Mouse (Mus musculus) MEL (cell line): Measurements from ENCODE around the gene Lrrc4. TPM values are rescaled to one million over a fixed set of nuclear protein-coding genes. Genes with fewer than 3 reads are reported as not detected.
A peak's percentile ranks its signal among the peaks of the same experiment; 100 is the strongest.

Experiments used
- DNase-seq: peaks from one replicate; pipeline ENCODE4 v3.0.0; 2011; ENCODE audit warnings: low read depth, low spot score
- H3K27ac ChIP-seq: 2 replicates; pipeline ENCODE4 v1.5.1; 2012; ENCODE audit warnings: low read depth, mild to moderate bottlenecking, control low read depth, low read length, moderate library complexity; ENCODE audit not compliant: control insufficient read depth
- H3K27me3 ChIP-seq, 2 experiments: fragments of 150-350 bp in 1 of 2; sonication (generic) in 1 of 2; 2 replicates each; pipeline ENCODE4 v1.6.1; 2012; ENCODE audit warnings: low read length in 2 of 2, mild to moderate bottlenecking in 2 of 2, improper control_type of control experiment in 1 of 2, moderate library complexity in 1 of 2; ENCODE audit not compliant: insufficient read depth in 2 of 2, control insufficient read depth in 1 of 2
- H3K36me3 ChIP-seq, 2 experiments: 2 replicates each; pipeline ENCODE4 v1.6.1; 2012 to 2014; ENCODE audit warnings: low read length in 2 of 2, improper control_type of control experiment in 1 of 2, inconsistent platforms in 1 of 2, mild to moderate bottlenecking in 1 of 2; ENCODE audit not compliant: insufficient read depth in 2 of 2, control insufficient read depth in 1 of 2
- H3K4me1 ChIP-seq, 2 experiments: fragments of 150-350 bp in 1 of 2; sonication (generic) in 1 of 2; 2 replicates each; pipeline ENCODE4 v1.6.1; 2012; ENCODE audit warnings: low read length in 2 of 2, improper control_type of control experiment in 1 of 2, mild to moderate bottlenecking in 1 of 2; ENCODE audit not compliant: insufficient read depth in 2 of 2, control insufficient read depth in 1 of 2
- H3K4me3 ChIP-seq, 2 experiments: fragments of 150-350 bp in 1 of 2; sonication (generic) in 1 of 2; 2 replicates each; pipeline ENCODE4 v1.5.1; 2012; ENCODE audit warnings: low read depth in 2 of 2, low read length in 2 of 2, mild to moderate bottlenecking in 2 of 2, moderate library complexity in 2 of 2, control low read depth in 1 of 2, improper control_type of control experiment in 1 of 2; ENCODE audit not compliant: control insufficient read depth in 1 of 2, insufficient read depth in 1 of 2
- H3K79me2 ChIP-seq: 2 replicates; pipeline ENCODE4 v1.6.1; 2012; ENCODE audit warnings: mild to moderate bottlenecking, low read length, moderate library complexity; ENCODE audit not compliant: control insufficient read depth, poor library complexity, insufficient read depth
- H3K9ac ChIP-seq: 2 replicates; pipeline ENCODE4 v1.6.1; 2012; ENCODE audit warnings: low read depth, mild to moderate bottlenecking, control low read depth, low read length, moderate library complexity; ENCODE audit not compliant: control insufficient read depth, poor library complexity, severe bottlenecking
- H3K9me3 ChIP-seq: fragments of 150-350 bp; sonication (generic); replicated peaks from 2 replicates; pipeline ENCODE4 v1.6.1; 2012; ENCODE audit warnings: mild to moderate bottlenecking, low read length, improper control_type of control experiment, moderate library complexity; ENCODE audit not compliant: insufficient read depth
- CHD1 ChIP-seq: IDR thresholded peaks from 2 replicates; pipeline ENCODE4 v1.6.1; 2012; ENCODE audit warnings: low read depth, mild to moderate bottlenecking, inconsistent platforms, low read length, improper control_type of control experiment
- CHD2 ChIP-seq: IDR thresholded peaks from 2 replicates; pipeline ENCODE4 v1.6.1; 2011; ENCODE audit warnings: low read length, improper control_type of control experiment
- CTCF ChIP-seq, 3 experiments: IDR thresholded peaks in 2 of 3; conservative IDR thresholded peaks in 1 of 3; 2 replicates each; pipeline ENCODE4 v1.5.1; 2011 to 2012; ENCODE audit warnings: low read length in 3 of 3, low read depth in 2 of 3, mild to moderate bottlenecking in 2 of 3, improper control_type of control experiment in 1 of 3, inconsistent platforms in 1 of 3, mixed read lengths in 1 of 3, moderate library complexity in 1 of 3; ENCODE audit not compliant: control insufficient read depth in 1 of 3, insufficient read depth in 1 of 3, poor library complexity in 1 of 3, severe bottlenecking in 1 of 3
- E2F4 ChIP-seq: IDR thresholded peaks from 2 replicates; pipeline ENCODE4 v1.6.1; 2011; ENCODE audit warnings: low read depth, low read length, improper control_type of control experiment, borderline replicate concordance
- ELF1 ChIP-seq: IDR thresholded peaks from 2 replicates; pipeline ENCODE4 v1.6.1; 2014; ENCODE audit warnings: low read depth, mild to moderate bottlenecking, inconsistent platforms, low read length, improper control_type of control experiment, moderate library complexity
- EP300 ChIP-seq, 2 experiments: IDR thresholded peaks; 2 replicates each; pipeline ENCODE4 v1.6.1; 2011; ENCODE audit warnings: improper control_type of control experiment in 2 of 2, low read length in 2 of 2, low read depth in 1 of 2, mild to moderate bottlenecking in 1 of 2
- ETS1 ChIP-seq: IDR thresholded peaks from 2 replicates; pipeline ENCODE4 v1.6.1; 2012; ENCODE audit warnings: low read depth, mild to moderate bottlenecking, inconsistent platforms, low read length, improper control_type of control experiment, moderate library complexity
- GABPA ChIP-seq: IDR thresholded peaks from 2 replicates; pipeline ENCODE4 v1.6.1; 2012; ENCODE audit warnings: low read depth, mild to moderate bottlenecking, inconsistent platforms, low read length, improper control_type of control experiment, moderate library complexity
- GATA1 ChIP-seq: IDR thresholded peaks from 2 replicates; pipeline ENCODE4 v1.6.1; 2011; ENCODE audit warnings: low read depth, low read length, improper control_type of control experiment
- HCFC1 ChIP-seq: IDR thresholded peaks from 2 replicates; pipeline ENCODE4 v1.6.1; 2012; ENCODE audit warnings: low read depth, mild to moderate bottlenecking, inconsistent platforms, low read length, improper control_type of control experiment, moderate library complexity
- JUND ChIP-seq: IDR thresholded peaks from 2 replicates; pipeline ENCODE4 v1.6.1; 2011; ENCODE audit warnings: low read depth, mild to moderate bottlenecking, improper control_type of control experiment, low read length
- KAT2A ChIP-seq: conservative IDR thresholded peaks from 2 replicates; pipeline ENCODE4 v1.6.1; 2012; ENCODE audit warnings: low read depth, low read length, improper control_type of control experiment, inconsistent platforms
- MAFK ChIP-seq: IDR thresholded peaks from 2 replicates; pipeline ENCODE4 v1.6.1; 2011; ENCODE audit warnings: low read depth, mild to moderate bottlenecking, low read length, improper control_type of control experiment, borderline replicate concordance
- MAX ChIP-seq: IDR thresholded peaks from 2 replicates; pipeline ENCODE4 v1.6.1; 2011; ENCODE audit warnings: low read length, improper control_type of control experiment
- MAZ ChIP-seq: IDR thresholded peaks from 2 replicates; pipeline ENCODE4 v1.6.1; 2012; ENCODE audit warnings: low read depth, mild to moderate bottlenecking, inconsistent platforms, low read length, improper control_type of control experiment
- MEF2A ChIP-seq: IDR thresholded peaks from 2 replicates; pipeline ENCODE4 v1.6.1; 2014; ENCODE audit warnings: low read depth, mild to moderate bottlenecking, inconsistent platforms, low read length, improper control_type of control experiment; ENCODE audit not compliant: poor library complexity, insufficient replicate concordance, severe bottlenecking; ENCODE audit errors: extremely low read depth
- MXI1 ChIP-seq: IDR thresholded peaks from 2 replicates; pipeline ENCODE4 v1.6.1; 2011; ENCODE audit warnings: mild to moderate bottlenecking, low read depth, low read length, improper control_type of control experiment
- MYB ChIP-seq: IDR thresholded peaks from 2 replicates; pipeline ENCODE4 v1.6.1; 2011; ENCODE audit warnings: mild to moderate bottlenecking, low read depth, low read length, improper control_type of control experiment
- NELFE ChIP-seq: IDR thresholded peaks from 2 replicates; pipeline ENCODE4 v1.6.1; 2011; ENCODE audit warnings: low read depth, low read length, improper control_type of control experiment
- NRF1 ChIP-seq: IDR thresholded peaks from 2 replicates; pipeline ENCODE4 v1.6.1; 2014; ENCODE audit warnings: low read depth, mild to moderate bottlenecking, inconsistent platforms, low read length, improper control_type of control experiment, moderate library complexity; ENCODE audit not compliant: poor library complexity, insufficient read depth, severe bottlenecking
- POLR2A ChIP-seq, 2 experiments: IDR thresholded peaks; 2 replicates each; pipeline ENCODE4 v1.6.1; 2011 to 2012; ENCODE audit warnings: low read length in 2 of 2, mild to moderate bottlenecking in 2 of 2, control low read depth in 1 of 2, improper control_type of control experiment in 1 of 2, low read depth in 1 of 2, moderate library complexity in 1 of 2; ENCODE audit not compliant: control insufficient read depth in 1 of 2, insufficient read depth in 1 of 2, poor library complexity in 1 of 2
- POLR2AphosphoS2 ChIP-seq: IDR thresholded peaks from 2 replicates; pipeline ENCODE4 v1.6.1; 2011; ENCODE audit warnings: low read length, improper control_type of control experiment
- POLR2AphosphoS5 ChIP-seq: IDR thresholded peaks from 2 replicates; pipeline ENCODE4 v1.6.1; 2012; ENCODE audit warnings: low read depth, borderline replicate concordance, mild to moderate bottlenecking, inconsistent platforms, low read length, moderate library complexity, mixed read lengths
- RAD21 ChIP-seq: IDR thresholded peaks from 2 replicates; pipeline ENCODE4 v1.6.1; 2011; ENCODE audit warnings: mild to moderate bottlenecking, low read depth, low read length, improper control_type of control experiment
- SIN3A ChIP-seq: IDR thresholded peaks from 2 replicates; pipeline ENCODE4 v1.6.1; 2012; ENCODE audit warnings: low read length, improper control_type of control experiment, inconsistent platforms
- SMC3 ChIP-seq: IDR thresholded peaks from 2 replicates; pipeline ENCODE4 v1.6.1; 2011; ENCODE audit warnings: low read depth, low read length, improper control_type of control experiment
- TAL1 ChIP-seq: IDR thresholded peaks from 2 replicates; pipeline ENCODE4 v1.6.1; 2012; ENCODE audit warnings: mild to moderate bottlenecking, inconsistent platforms, low read length, moderate library complexity, mixed read lengths
- TBP ChIP-seq: IDR thresholded peaks from 2 replicates; pipeline ENCODE4 v1.8.0; 2011; ENCODE audit warnings: low read depth, low read length, improper control_type of control experiment
- TCF12 ChIP-seq: IDR thresholded peaks from 2 replicates; pipeline ENCODE4 v1.6.1; 2014; ENCODE audit warnings: low read depth, mild to moderate bottlenecking, inconsistent platforms, low read length, improper control_type of control experiment, moderate library complexity
- UBTF ChIP-seq: IDR thresholded peaks from 2 replicates; pipeline ENCODE4 v1.6.1; 2012; ENCODE audit warnings: low read depth, mild to moderate bottlenecking, inconsistent platforms, low read length, improper control_type of control experiment, moderate library complexity, borderline replicate concordance; ENCODE audit not compliant: insufficient read depth
- USF1 ChIP-seq: IDR thresholded peaks from 2 replicates; pipeline ENCODE4 v1.6.1; 2014; ENCODE audit warnings: low read depth, mild to moderate bottlenecking, inconsistent platforms, low read length, improper control_type of control experiment, moderate library complexity
- USF2 ChIP-seq, 2 experiments: IDR thresholded peaks; 2 replicates each; pipeline ENCODE4 v1.6.1; 2011 to 2012; ENCODE audit warnings: improper control_type of control experiment in 2 of 2, low read length in 2 of 2, borderline replicate concordance in 1 of 2, inconsistent platforms in 1 of 2, low read depth in 1 of 2, mild to moderate bottlenecking in 1 of 2; ENCODE audit not compliant: insufficient read depth in 1 of 2
- ZC3H11A ChIP-seq: IDR thresholded peaks from 2 replicates; pipeline ENCODE4 v1.6.1; 2012; ENCODE audit warnings: low read depth, mild to moderate bottlenecking, inconsistent platforms, low read length, improper control_type of control experiment
- ZKSCAN1 ChIP-seq: IDR thresholded peaks from 2 replicates; pipeline ENCODE4 v1.6.1; 2012; ENCODE audit warnings: low read depth, mild to moderate bottlenecking, inconsistent platforms, low read length, improper control_type of control experiment, moderate library complexity
- ZMIZ1 ChIP-seq: IDR thresholded peaks from 2 replicates; pipeline ENCODE4 v1.6.1; 2012; ENCODE audit warnings: low read depth, mild to moderate bottlenecking, inconsistent platforms, low read length, improper control_type of control experiment, moderate library complexity
- ZNF384 ChIP-seq: IDR thresholded peaks from 2 replicates; pipeline ENCODE4 v1.6.1; 2012; ENCODE audit warnings: low read depth, mild to moderate bottlenecking, inconsistent platforms, low read length, improper control_type of control experiment
- polyA plus RNA-seq, 2 experiments: library from polyadenylated mRNA; stranded (reverse) in 1 of 2; unstranded in 1 of 2; fragments of >175 nt in 1 of 2; fragments of >200 nt in 1 of 2; gene quantifications; 2 replicates each; pipeline versions ENCODE4 v1.2.1 to v1.2.4; 2012; ENCODE audit warnings: low replicate concordance in 2 of 2, low read depth in 1 of 2; ENCODE audit not compliant: insufficient read length in 2 of 2, insufficient read depth in 1 of 2, missing spikeins in 1 of 2
- total RNA-seq: library from RNA; depleted of rRNA; stranded (reverse); fragments of 300-350 nt; gene quantifications from 2 replicates; pipeline ENCODE4 v1.2.3, GENCODE M21; 2012

The Lrrc4 gene
- total and polyA plus RNA-seq, 3 experiments, result 0.07 to 0.12 TPM; not detected in 1

DNA sequence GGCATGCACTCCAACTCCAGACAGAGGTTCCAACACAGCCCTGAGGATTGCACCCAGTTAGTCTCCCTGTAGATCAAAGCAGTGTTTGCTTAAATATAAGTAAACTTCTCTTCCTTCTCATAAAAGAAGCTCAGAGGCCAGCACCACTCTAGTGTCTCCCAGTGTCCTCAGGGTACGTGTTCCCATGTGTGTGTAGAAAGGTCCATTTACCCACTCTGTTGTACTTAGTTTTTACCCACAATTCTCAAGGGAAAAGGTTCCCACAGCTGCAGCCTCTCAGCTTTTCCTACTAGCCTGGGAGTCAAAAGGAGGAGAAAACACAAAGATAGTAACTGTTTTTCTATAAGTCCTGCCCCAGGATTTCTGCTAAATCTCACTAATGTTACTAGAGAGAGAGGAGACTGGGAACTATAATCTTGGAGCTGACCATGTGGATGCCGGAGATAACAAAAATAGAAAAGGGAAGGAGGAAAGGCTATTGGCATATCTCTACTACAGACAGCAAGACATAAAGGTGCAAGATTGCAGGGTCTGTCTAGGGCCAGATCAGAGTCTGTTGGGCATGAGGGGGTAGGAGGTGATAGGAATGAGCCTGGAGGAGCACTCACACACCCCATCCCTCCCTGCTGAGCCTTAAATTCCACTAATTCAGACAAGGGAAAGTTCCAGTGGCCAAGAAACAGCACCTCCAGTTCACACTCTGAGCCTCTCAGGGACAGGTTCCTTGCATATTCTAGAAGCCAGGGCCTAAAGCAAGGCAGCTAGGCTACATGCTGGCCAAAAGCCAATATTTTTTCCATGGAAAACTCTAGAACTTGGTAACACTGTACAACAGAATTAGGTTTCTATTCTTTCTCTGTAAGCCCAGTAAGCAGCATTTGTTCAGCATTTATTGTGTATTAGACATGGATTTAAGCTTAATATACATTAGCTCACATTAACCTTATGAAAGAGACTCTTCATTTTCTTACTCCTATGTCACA lies 25.9 kb upstream of the Lrrc4 start:
- Histone ChIP-seq H3K9me3 (no peaks in the 10 kb centered on the region), H3K4me1 (peaks cover 15 to 20% of the 10 kb centered on the region in 2 experiments), H3K79me2 (no peaks in the 10 kb centered on the region), H3K36me3 (peaks cover 3 to 26% of the 10 kb centered on the region in 2 experiments), H3K9ac (no peak overlapping the region), H3K4me3 (no peak overlapping the region), H3K27ac (no peak overlapping the region), H3K27me3 (no peaks in the 10 kb centered on the region)
- peak; percentile 65 for DNase-seq
- TF ChIP-seq SMC3 (no peak), POLR2A (IDR thresholded peaks at IDR 0.05; ENCODE audit: control insufficient read depth in 1 of 2, insufficient read depth in 1 of 2, low read depth in 1 of 2, low read length in 2 of 2, poor library complexity in 1 of 2) (no peak), MAFK (no peak), NRF1 (no peak), MAZ (no peak), E2F4 (no peak), MXI1 (no peak), TBP (no peak), TAL1 (peak; percentile 88), CHD2 (no peak), EP300 (IDR thresholded peaks at IDR 0.05; ENCODE audit: low read depth in 1 of 2, low read length in 2 of 2) (peak; percentile 89 to 92), HCFC1 (no peak), ZMIZ1 (no peak), NELFE (no peak), MAX (no peak), UBTF (no peak), TCF12 (peak; percentile 85), ZC3H11A (no peak), USF1 (no peak), ZKSCAN1 (no peak), MEF2A (no peak), ETS1 (peak; percentile 55), CHD1 (no peak), GATA1 (peak; percentile 92), ELF1 (no peak), RAD21 (no peak), POLR2AphosphoS2 (0 out of 2 replicates have a peak, but pooled peaks have one; percentile 30), GABPA (no peak), SIN3A (0 out of 2 replicates have a peak, but pooled peaks have one; percentile 31), CTCF (IDR thresholded peaks at IDR 0.05 in 2 of 3, conservative IDR thresholded peaks at IDR 0.05 in 1 of 3; ENCODE audit: control insufficient read depth in 1 of 3, insufficient read depth in 1 of 3, low read depth in 2 of 3, low read length in 3 of 3, poor library complexity in 1 of 3, severe bottlenecking in 1 of 3) (no peak), JUND (no peak), MYB (no peak), KAT2A (no peak), POLR2AphosphoS5 (no peak), USF2 (IDR thresholded peaks at IDR 0.05; ENCODE audit: borderline replicate concordance in 1 of 2, insufficient read depth in 1 of 2, low read depth in 1 of 2, low read length in 2 of 2) (no peak), ZNF384 (no peak)
